Mouse (Mus musculus) CH12.LX (cell line): ENCODE results near the gene Socs3. TPM values are rescaled to one million over a fixed set of nuclear protein-coding genes. Genes with fewer than 3 reads are reported as not detected.

ENCODE experiments used
- DNase-seq: peaks from one replicate; pipeline ENCODE4 v3.0.0-alpha.2; 2013; ENCODE audit errors: extremely low read depth
- H3K27ac ChIP-seq: 2 replicates; pipeline ENCODE4 v1.5.1; 2012; ENCODE audit warnings: low read depth, mild to moderate bottlenecking, control low read depth, moderate library complexity; ENCODE audit not compliant: insufficient read depth
- H3K27me3 ChIP-seq: replicated peaks from 2 replicates; pipeline ENCODE3; 2012; ENCODE audit warnings: inconsistent platforms
- H3K36me3 ChIP-seq, 2 experiments: replicated peaks in 1 of 2; 2 replicates each; pipeline versions ENCODE3 to v1.6.1; 2012; ENCODE audit warnings: inconsistent platforms in 1 of 2, low read length in 1 of 2, mild to moderate bottlenecking in 1 of 2, mixed read lengths in 1 of 2, moderate library complexity in 1 of 2; ENCODE audit not compliant: control insufficient read depth in 1 of 2, insufficient read depth in 1 of 2
- H3K4me1 ChIP-seq, 2 experiments: 2 replicates each; pipeline ENCODE4 v1.6.1; 2012; ENCODE audit warnings: inconsistent platforms in 1 of 2, moderate library complexity in 1 of 2; ENCODE audit not compliant: insufficient read depth in 2 of 2, control insufficient read depth in 1 of 2
- H3K4me2 ChIP-seq: 2 replicates; pipeline ENCODE4 v1.6.1; 2012; ENCODE audit warnings: low read depth, mild to moderate bottlenecking, control low read depth; ENCODE audit not compliant: poor library complexity, insufficient read depth, severe bottlenecking
- H3K4me3 ChIP-seq, 3 experiments: fragments of 150-350 bp in 1 of 3; sonication (generic) in 1 of 3; replicated peaks in 1 of 3; 2 replicates each; pipeline versions ENCODE3 to v1.5.1; 2011 to 2012; ENCODE audit warnings: low read depth in 2 of 3, low read length in 2 of 3, mild to moderate bottlenecking in 2 of 3, moderate library complexity in 2 of 3, control low read depth in 1 of 3, improper control_type of control experiment in 1 of 3, inconsistent platforms in 1 of 3, mixed read lengths in 1 of 3; ENCODE audit not compliant: poor library complexity in 1 of 3
- H3K79me2 ChIP-seq: replicated peaks from 2 replicates; pipeline ENCODE4 v1.6.1; 2012; ENCODE audit warnings: mild to moderate bottlenecking, moderate library complexity; ENCODE audit not compliant: control insufficient read depth, poor library complexity, insufficient read depth, severe bottlenecking; ENCODE audit errors: extremely low read depth
- H3K9ac ChIP-seq: 2 replicates; pipeline ENCODE4 v1.6.1; 2012; ENCODE audit warnings: low read depth, mild to moderate bottlenecking, control low read depth, moderate library complexity; ENCODE audit not compliant: insufficient read depth
- H3K9me3 ChIP-seq: replicated peaks from 2 replicates; pipeline ENCODE3; 2012; ENCODE audit warnings: low read length, inconsistent platforms, mixed read lengths
- BHLHE40 ChIP-seq: IDR thresholded peaks from 2 replicates; pipeline ENCODE4 v1.6.1; 2011; ENCODE audit warnings: mild to moderate bottlenecking, low read depth, low read length, improper control_type of control experiment
- CHD2 ChIP-seq: IDR thresholded peaks from 2 replicates; pipeline ENCODE4 v1.6.1; 2011; ENCODE audit warnings: low read length, improper control_type of control experiment
- ELF1 ChIP-seq: IDR thresholded peaks from 2 replicates; pipeline ENCODE4 v1.6.1; 2014; ENCODE audit warnings: low read depth, mild to moderate bottlenecking, inconsistent platforms, low read length, improper control_type of control experiment
- EP300 ChIP-seq: IDR thresholded peaks from 2 replicates; pipeline ENCODE4 v1.6.1; 2011; ENCODE audit warnings: low read length, improper control_type of control experiment
- ETS1 ChIP-seq: conservative IDR thresholded peaks from 2 replicates; pipeline ENCODE4 v1.6.1; 2012; ENCODE audit warnings: low read depth, mild to moderate bottlenecking, inconsistent platforms, low read length, improper control_type of control experiment, moderate library complexity
- GABPA ChIP-seq: IDR thresholded peaks from 2 replicates; pipeline ENCODE4 v1.6.1; 2012; ENCODE audit warnings: low read depth, low read length, improper control_type of control experiment, inconsistent platforms; ENCODE audit not compliant: insufficient replicate concordance
- IRF4 ChIP-seq: IDR thresholded peaks from 2 replicates; pipeline ENCODE4 v1.6.1; 2014; ENCODE audit warnings: low read depth, mild to moderate bottlenecking, inconsistent platforms, low read length, improper control_type of control experiment
- JUN ChIP-seq: IDR thresholded peaks from 2 replicates; pipeline ENCODE4 v1.6.1; 2011; ENCODE audit warnings: low read depth, mild to moderate bottlenecking, low read length, improper control_type of control experiment, moderate library complexity; ENCODE audit not compliant: insufficient read depth
- MAFK ChIP-seq: IDR thresholded peaks from 2 replicates; pipeline ENCODE4 v1.6.1; 2011; ENCODE audit warnings: low read length, improper control_type of control experiment; ENCODE audit not compliant: insufficient replicate concordance
- MAX ChIP-seq: IDR thresholded peaks from 2 replicates; pipeline ENCODE4 v1.6.1; 2011; ENCODE audit warnings: low read length, improper control_type of control experiment
- MEF2A ChIP-seq: IDR thresholded peaks from 2 replicates; pipeline ENCODE4 v1.6.1; 2014; ENCODE audit warnings: low read depth, mild to moderate bottlenecking, inconsistent platforms, low read length, improper control_type of control experiment, borderline replicate concordance
- MXI1 ChIP-seq: IDR thresholded peaks from 2 replicates; pipeline ENCODE4 v1.6.1; 2011; ENCODE audit warnings: mild to moderate bottlenecking, low read depth, low read length, improper control_type of control experiment
- POLR2A ChIP-seq: IDR thresholded peaks from 2 replicates; pipeline ENCODE4 v1.6.1; 2011; ENCODE audit warnings: low read depth, mild to moderate bottlenecking, improper control_type of control experiment, low read length
- RCOR1 ChIP-seq: conservative IDR thresholded peaks from 2 replicates; pipeline ENCODE4 v1.6.1; 2012; ENCODE audit warnings: low read depth, mild to moderate bottlenecking, inconsistent platforms, low read length, improper control_type of control experiment
- SMC3 ChIP-seq: IDR thresholded peaks from 2 replicates; pipeline ENCODE4 v1.6.1; 2011; ENCODE audit warnings: low read depth, low read length, improper control_type of control experiment
- TBP ChIP-seq: conservative IDR thresholded peaks from 2 replicates; pipeline ENCODE4 v1.6.1; 2011; ENCODE audit warnings: low read depth, low read length, improper control_type of control experiment
- TCF12 ChIP-seq: IDR thresholded peaks from 2 replicates; pipeline ENCODE4 v1.6.1; 2014; ENCODE audit warnings: low read depth, mild to moderate bottlenecking, inconsistent platforms, low read length, improper control_type of control experiment
- USF1 ChIP-seq: IDR thresholded peaks from 2 replicates; pipeline ENCODE4 v1.6.1; 2014; ENCODE audit warnings: low read depth, mild to moderate bottlenecking, inconsistent platforms, low read length, improper control_type of control experiment
- USF2 ChIP-seq: conservative IDR thresholded peaks from 2 replicates; pipeline ENCODE4 v1.6.1; 2011; ENCODE audit warnings: low read depth, low read length, improper control_type of control experiment
- ZC3H11A ChIP-seq: IDR thresholded peaks from 2 replicates; pipeline ENCODE4 v1.6.1; 2012; ENCODE audit warnings: low read depth, mild to moderate bottlenecking, inconsistent platforms, low read length, improper control_type of control experiment
- ZKSCAN1 ChIP-seq: IDR thresholded peaks from 2 replicates; pipeline ENCODE4 v1.6.1; 2012; ENCODE audit warnings: low read depth, inconsistent platforms, low read length, improper control_type of control experiment, borderline replicate concordance
- ZMIZ1 ChIP-seq: IDR thresholded peaks from 2 replicates; pipeline ENCODE4 v1.6.1; 2012; ENCODE audit warnings: low read depth, mild to moderate bottlenecking, inconsistent platforms, low read length, improper control_type of control experiment
- dilution Hi-C: fragments of 300-500 bp; cut with MboI; formaldehyde crosslinking; loops from 2 replicates; pipeline ENCODE4 v1.14.3; 2020; ENCODE audit warnings: low sequenced_read_pairs; ENCODE audit not compliant: extremely low pct_unique_long_range_greater_than_20kb, extremely low pct_ligation_motif_present
- in situ Hi-C: fragments of 300-500 bp; cut with MboI; formaldehyde crosslinking; loops from 3 replicates; pipeline ENCODE4 v1.14.3; 2019; ENCODE audit warnings: low sequenced_read_pairs, low pct_ligation_motif_present, low pct_unique_long_range_greater_than_20kb, mixed read lengths
- polyA plus RNA-seq: library from polyadenylated mRNA; unstranded; fragments of >175 nt; gene quantifications from 2 replicates; pipeline ENCODE4 v1.2.1, GENCODE M21; 2012; ENCODE audit warnings: low read depth; ENCODE audit not compliant: insufficient read length
- total RNA-seq, 2 experiments: library from RNA; depleted of rRNA; stranded (reverse); fragments of 300-350 nt in 1 of 2; fragments of >200 nt in 1 of 2; gene quantifications; 2 replicates each; pipeline ENCODE4 v1.2.3; 2012 to 2014

The Socs3 gene
- total and polyA plus RNA-seq, 3 experiments, result 0.83 to 4.7 (median 1.2) TPM

GRCm38 (mm10) chr11:117991502-117992470 lies 21.9 kb upstream of the Socs3 start:
- H3K4me2 ChIP-seq, result peak overlapping the region; percentile 46
- H3K79me2 ChIP-seq, result peaks cover 99% of the 10 kb centered on the region
- peaks cover 63 to 91% of the 10 kb centered on the region in 2 experiments for H3K4me1 ChIP-seq
- peak overlapping the region; percentile 20 for H3K27ac ChIP-seq
- H3K36me3 ChIP-seq, result peaks cover 0 to 41% of the 10 kb centered on the region in 2 experiments
- H3K27me3 ChIP-seq, result no peaks in the 10 kb centered on the region
- no peaks in the 10 kb centered on the region for H3K9me3 ChIP-seq
- in situ Hi-C loops, result no loop called here
- no peak overlapping the region for H3K4me3 ChIP-seq
- peak; percentile 73 for DNase-seq
- 0 out of 2 replicates have a peak overlapping the region, but pooled peaks have one; percentile 1 for H3K9ac ChIP-seq
- dilution Hi-C loops, result no loop called here
- TF ChIP-seq ZC3H11A, result no peak
- peak; percentile 85 for TF ChIP-seq ZMIZ1
- peak; percentile 61 for TF ChIP-seq POLR2A
- peak; percentile 69 for TF ChIP-seq ETS1
- peak; percentile 81 for TF ChIP-seq EP300
- TF ChIP-seq TCF12, result no peak
- no peak; the same call in 1 of the 2 replicates for TF ChIP-seq JUN
- peak; percentile 92 for TF ChIP-seq IRF4
- peak; percentile 78; the same call in 1 of the 2 replicates for TF ChIP-seq MAFK
- peak; percentile 52; the same call in 1 of the 2 replicates for TF ChIP-seq BHLHE40
- no peak for TF ChIP-seq USF2
- TF ChIP-seq TBP, result peak; percentile 72
- peak; percentile 65; the same call in 1 of the 2 replicates for TF ChIP-seq MEF2A
- no peak for TF ChIP-seq ZKSCAN1
- peak; percentile 4; the same call in 1 of the 2 replicates for TF ChIP-seq SMC3
- peak; percentile 68; the same call in 1 of the 2 replicates for TF ChIP-seq RCOR1
- TF ChIP-seq MAX, result no peak
- no peak for TF ChIP-seq USF1
- no peak for TF ChIP-seq GABPA
- TF ChIP-seq CHD2, result 0 out of 2 replicates have a peak, but pooled peaks have one; percentile 44
- TF ChIP-seq MXI1, result peak; percentile 42; the same call in 1 of the 2 replicates
- TF ChIP-seq ELF1, result peak; percentile 84
